Mouse (Mus musculus): ENCODE results near the gene Erp27. TPM values are rescaled to one million over a fixed set of nuclear protein-coding genes. Genes with fewer than 3 reads are reported as not detected.
A peak's percentile ranks its signal among the peaks of the same experiment; 100 is the strongest.
"Not testable (repeated sequence)": the region's sequence is repeated elsewhere in the genome, so short reads cannot be mapped to it uniquely, and the experiment has no call there.

Gene Erp27
- 0.21 and 0.25 TPM in 2 replicates for polyA plus RNA-seq (2012; rRNA removed)

DNA sequence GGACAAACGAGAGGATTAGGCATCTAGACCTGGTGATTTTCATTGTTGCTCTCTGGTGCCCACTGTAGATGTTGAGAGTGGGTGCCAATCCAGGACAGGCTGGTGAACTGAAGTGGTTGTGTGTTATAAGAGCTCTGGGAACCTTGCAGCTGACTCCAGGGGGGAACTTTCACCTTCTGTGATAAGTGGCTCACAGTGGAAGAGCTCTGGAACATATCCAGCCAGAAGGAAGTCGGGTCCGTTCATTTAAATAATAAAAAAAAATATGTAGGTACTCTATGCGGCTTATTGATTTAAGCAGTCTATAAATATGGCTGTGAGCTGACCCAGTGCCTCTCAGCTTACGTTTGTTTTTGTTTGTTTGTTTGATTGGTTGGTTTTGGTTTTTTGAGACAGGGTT lies at the start of gene Erp27:
Gene Erp27 (minus strand): TSS at position 101 of the 400 bp plus-strand sequence.
- H3K4me3 ChIP-seq (ENCODE audit: insufficient read depth, low read length) = no peak within 1 kb of the TSS
- peaks cover 1% of the 10 kb centered on the region; the same call in 1 of the 2 replicates for H3K4me1 ChIP-seq (ENCODE audit: control insufficient read depth, insufficient read depth, low read length)
- no peak within 1 kb of the TSS for H3K27ac ChIP-seq (ENCODE audit: insufficient read depth, low read length)
- TF ChIP-seq POLR2A (IDR thresholded peaks at IDR 0.05; ENCODE audit: extremely low read depth, insufficient read depth, low read length) (no peak), CTCF (IDR thresholded peaks at IDR 0.05; ENCODE audit: extremely low read depth, insufficient read depth, low read length) (no peak)

DNA sequence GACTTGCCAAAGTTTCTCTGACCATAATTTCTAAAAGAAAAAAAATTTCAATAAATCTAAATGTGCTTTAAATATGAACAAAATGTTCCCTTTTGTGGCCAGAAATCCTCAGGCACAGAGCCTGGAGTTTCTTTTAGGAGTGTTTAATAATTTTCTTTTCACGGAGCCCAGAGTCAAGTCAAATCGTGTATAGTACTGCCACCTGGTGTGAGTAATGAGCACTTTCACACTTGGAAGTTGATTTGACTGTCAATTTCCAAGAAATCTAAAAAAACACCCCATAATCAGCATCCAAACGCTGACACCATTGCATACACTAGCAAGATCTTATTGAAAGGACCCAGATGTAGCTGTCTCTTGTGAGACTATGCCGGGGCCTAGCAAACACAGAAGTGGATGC lies 46.9 kb upstream of the Erp27 start:
- not testable (repeated sequence) for H3K27ac ChIP-seq (ENCODE audit: insufficient read depth, low read length); H3K4me3 ChIP-seq (ENCODE audit: insufficient read depth, low read length); H3K4me1 ChIP-seq (ENCODE audit: control insufficient read depth, insufficient read depth, low read length)
- peak; percentile 35; the same call in 1 of the 2 replicates for TF ChIP-seq CTCF (IDR thresholded peaks at IDR 0.05; ENCODE audit: extremely low read depth, insufficient read depth, low read length)

DNA sequence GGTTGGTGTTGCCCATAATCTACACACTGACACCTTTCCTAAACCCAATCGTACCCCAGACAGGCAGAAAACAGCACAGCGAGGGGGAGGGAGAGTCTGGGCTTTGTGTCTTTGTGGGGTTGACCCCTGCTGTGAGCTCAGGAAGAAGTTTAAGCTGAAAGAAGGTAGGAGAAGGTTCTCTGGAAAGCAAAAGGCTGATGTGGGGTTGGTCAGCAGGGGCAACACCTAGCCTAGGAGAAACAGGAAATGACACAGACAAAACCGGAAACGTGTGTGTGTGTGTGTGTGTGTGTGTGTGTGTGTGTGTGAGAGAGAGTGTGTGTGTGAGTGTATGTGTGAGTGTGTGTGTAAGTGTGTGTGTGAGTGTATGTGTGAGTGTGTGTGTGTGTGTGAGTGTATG lies 45.5 kb upstream of the Erp27 start:
- Histone ChIP-seq H3K27ac (ENCODE audit: insufficient read depth, low read length) (no peak overlapping the region), H3K4me1 (ENCODE audit: control insufficient read depth, insufficient read depth, low read length) (peaks cover 4% of the 10 kb centered on the region; the same call in 1 of the 2 replicates), H3K4me3 (ENCODE audit: insufficient read depth, low read length) (no peak overlapping the region)
- TF ChIP-seq CTCF (IDR thresholded peaks at IDR 0.05; ENCODE audit: extremely low read depth, insufficient read depth, low read length) (no peak), POLR2A (IDR thresholded peaks at IDR 0.05; ENCODE audit: extremely low read depth, insufficient read depth, low read length) (no peak)

DNA sequence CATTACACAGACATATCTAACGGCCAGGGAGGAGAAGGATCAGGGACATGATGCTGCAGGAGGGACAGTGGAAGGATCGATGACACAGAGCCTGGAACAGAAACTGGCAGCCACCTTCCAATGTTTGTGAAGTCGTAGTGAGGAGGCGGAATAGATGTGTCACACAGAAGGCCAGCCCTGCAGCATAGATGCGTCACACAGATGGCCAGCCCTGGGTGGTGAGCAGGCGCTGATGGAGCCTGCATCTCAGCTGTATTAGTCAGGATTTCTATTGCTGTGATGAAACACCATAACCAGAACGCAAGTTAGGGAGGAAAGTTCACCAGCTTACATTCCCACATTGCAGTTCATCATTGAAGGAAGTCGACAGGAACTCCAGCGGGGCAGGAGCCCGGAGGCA lies 43.9 kb upstream of the Erp27 start:
- Histone ChIP-seq H3K4me3 (ENCODE audit: insufficient read depth, low read length) (no peak overlapping the region), H3K27ac (ENCODE audit: insufficient read depth, low read length) (no peak overlapping the region), H3K4me1 (ENCODE audit: control insufficient read depth, insufficient read depth, low read length) (peaks cover 4% of the 10 kb centered on the region; the same call in 1 of the 2 replicates)
- no peak for TF ChIP-seq POLR2A (IDR thresholded peaks at IDR 0.05; ENCODE audit: extremely low read depth, insufficient read depth, low read length)
- no peak for TF ChIP-seq CTCF (IDR thresholded peaks at IDR 0.05; ENCODE audit: extremely low read depth, insufficient read depth, low read length)

DNA sequence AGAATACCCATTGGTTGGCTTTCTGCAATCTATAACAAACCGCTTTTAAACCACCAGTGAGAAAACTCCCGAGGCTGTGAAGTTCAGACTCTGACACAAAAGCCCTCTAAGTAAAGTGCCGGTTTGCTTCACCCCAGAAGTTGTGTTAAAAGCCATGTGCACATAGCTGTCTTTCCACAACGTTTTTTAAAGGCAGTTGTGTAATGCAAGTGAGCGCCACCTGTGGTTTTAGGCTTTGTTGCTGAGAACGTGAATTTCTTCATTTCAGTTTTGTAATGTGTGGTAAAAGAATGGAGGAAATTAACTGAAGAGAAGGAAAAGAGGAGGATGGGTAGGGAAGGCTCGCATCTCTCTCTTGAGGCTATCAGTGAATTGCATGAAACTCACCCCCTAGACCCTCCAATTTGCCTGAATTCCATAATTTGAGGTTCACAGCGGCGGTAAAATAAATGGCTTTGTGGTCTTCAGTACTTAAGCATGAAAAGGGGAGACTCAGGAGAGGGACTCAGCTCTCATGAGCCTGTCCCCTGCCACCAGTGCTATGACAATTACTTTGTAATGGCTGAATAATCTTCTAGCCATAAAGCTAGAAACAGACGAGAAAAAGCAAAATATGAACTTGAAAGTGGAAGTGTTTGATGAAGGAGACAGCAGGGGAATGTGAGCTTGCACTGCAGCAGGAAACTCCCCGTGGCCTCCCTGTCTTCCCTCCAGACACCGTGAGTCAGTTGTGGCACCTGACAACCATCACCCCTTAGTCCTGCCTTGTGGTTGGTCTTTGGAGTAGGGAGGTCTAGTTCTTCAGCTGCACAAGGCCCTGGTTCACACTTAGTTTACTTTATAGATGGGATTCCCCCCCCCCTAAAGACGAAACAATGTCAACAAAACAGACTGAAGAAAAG lies 42.9 kb upstream of the Erp27 start:
- Histone ChIP-seq H3K4me3 (ENCODE audit: insufficient read depth, low read length) (no peak overlapping the region), H3K27ac (ENCODE audit: insufficient read depth, low read length) (no peak overlapping the region), H3K4me1 (ENCODE audit: control insufficient read depth, insufficient read depth, low read length) (peaks cover 4% of the 10 kb centered on the region; the same call in 1 of the 2 replicates)
- TF ChIP-seq POLR2A (IDR thresholded peaks at IDR 0.05; ENCODE audit: extremely low read depth, insufficient read depth, low read length) = no peak
- no peak for TF ChIP-seq CTCF (IDR thresholded peaks at IDR 0.05; ENCODE audit: extremely low read depth, insufficient read depth, low read length)

DNA sequence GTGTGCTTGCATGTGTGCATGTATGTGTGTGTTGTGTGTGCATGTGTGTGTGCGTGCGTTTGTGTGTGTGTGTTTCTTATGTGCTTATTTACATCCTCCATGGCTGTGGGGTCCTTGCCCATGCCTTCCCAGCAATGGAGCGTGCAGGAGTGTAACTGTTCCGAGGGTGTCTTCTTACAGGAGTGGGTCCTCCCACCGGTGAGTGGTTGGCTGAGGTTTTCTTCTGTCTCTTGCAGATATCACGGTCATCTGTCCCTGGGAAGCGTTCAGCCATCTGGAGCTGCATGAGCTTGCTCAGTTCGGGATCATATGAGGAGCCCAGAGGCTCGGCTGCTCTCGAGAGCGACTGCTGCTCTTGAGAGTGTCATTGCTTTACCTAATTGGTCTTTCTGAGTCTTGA lies 41.0 kb upstream of the Erp27 start:
- TF ChIP-seq POLR2A (IDR thresholded peaks at IDR 0.05; ENCODE audit: extremely low read depth, insufficient read depth, low read length) (no peak), CTCF (IDR thresholded peaks at IDR 0.05; ENCODE audit: extremely low read depth, insufficient read depth, low read length) (no peak)
- Histone ChIP-seq H3K4me3 (ENCODE audit: insufficient read depth, low read length) (no peak overlapping the region), H3K4me1 (ENCODE audit: control insufficient read depth, insufficient read depth, low read length) (peaks cover 4% of the 10 kb centered on the region; the same call in 1 of the 2 replicates), H3K27ac (ENCODE audit: insufficient read depth, low read length) (no peak overlapping the region)

DNA sequence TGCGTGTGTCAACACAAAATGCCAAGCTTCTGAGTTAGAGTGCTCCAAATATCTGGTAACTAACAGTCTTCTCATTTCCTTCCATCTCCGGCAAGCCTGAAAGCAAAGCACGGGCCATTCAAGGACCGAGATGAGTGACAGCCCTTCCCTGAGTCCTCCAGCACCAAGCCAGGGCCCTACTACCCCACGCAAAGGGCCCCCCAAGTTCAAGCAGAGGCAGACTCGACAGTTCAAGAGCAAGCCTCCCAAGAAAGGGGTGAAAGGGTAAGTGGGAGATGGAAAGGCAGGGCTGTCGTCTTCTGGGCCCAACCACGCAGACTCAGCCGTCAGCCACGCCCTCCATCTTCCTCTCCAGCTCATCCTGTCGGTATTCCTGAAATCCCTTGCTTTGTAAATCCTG lies 37.2 kb upstream of the Erp27 start:
- TF ChIP-seq CTCF (IDR thresholded peaks at IDR 0.05; ENCODE audit: extremely low read depth, insufficient read depth, low read length) (no peak), POLR2A (IDR thresholded peaks at IDR 0.05; ENCODE audit: extremely low read depth, insufficient read depth, low read length) (no peak)
- Histone ChIP-seq H3K4me1 (ENCODE audit: control insufficient read depth, insufficient read depth, low read length) (no peaks in the 10 kb centered on the region), H3K27ac (ENCODE audit: insufficient read depth, low read length) (no peak overlapping the region), H3K4me3 (ENCODE audit: insufficient read depth, low read length) (no peak overlapping the region)

DNA sequence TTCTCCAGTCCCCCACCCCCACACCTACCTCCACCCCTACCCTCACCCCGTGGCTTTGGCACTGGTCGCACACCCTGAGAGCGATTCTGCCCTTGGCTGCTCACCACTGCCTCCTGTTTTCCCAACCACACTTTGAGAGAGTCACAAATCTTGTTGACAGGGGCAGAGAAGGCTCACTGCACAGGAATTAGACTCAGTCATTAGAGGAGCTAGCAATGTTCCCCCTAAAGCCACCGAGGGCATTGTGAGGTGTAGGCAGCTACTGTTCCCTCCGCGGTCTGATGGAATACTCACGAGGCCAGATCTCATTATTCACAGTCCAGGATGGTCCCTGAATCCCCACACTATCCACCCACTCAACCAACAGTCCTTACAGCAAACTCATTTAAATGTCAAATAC lies 35.1 kb upstream of the Erp27 start:
- H3K27ac ChIP-seq (ENCODE audit: insufficient read depth, low read length) = no peak overlapping the region
- no peak for TF ChIP-seq POLR2A (IDR thresholded peaks at IDR 0.05; ENCODE audit: extremely low read depth, insufficient read depth, low read length)
- no peak for TF ChIP-seq CTCF (IDR thresholded peaks at IDR 0.05; ENCODE audit: extremely low read depth, insufficient read depth, low read length)
- no peak overlapping the region for H3K4me3 ChIP-seq (ENCODE audit: insufficient read depth, low read length)
- no peaks in the 10 kb centered on the region for H3K4me1 ChIP-seq (ENCODE audit: control insufficient read depth, insufficient read depth, low read length)

DNA sequence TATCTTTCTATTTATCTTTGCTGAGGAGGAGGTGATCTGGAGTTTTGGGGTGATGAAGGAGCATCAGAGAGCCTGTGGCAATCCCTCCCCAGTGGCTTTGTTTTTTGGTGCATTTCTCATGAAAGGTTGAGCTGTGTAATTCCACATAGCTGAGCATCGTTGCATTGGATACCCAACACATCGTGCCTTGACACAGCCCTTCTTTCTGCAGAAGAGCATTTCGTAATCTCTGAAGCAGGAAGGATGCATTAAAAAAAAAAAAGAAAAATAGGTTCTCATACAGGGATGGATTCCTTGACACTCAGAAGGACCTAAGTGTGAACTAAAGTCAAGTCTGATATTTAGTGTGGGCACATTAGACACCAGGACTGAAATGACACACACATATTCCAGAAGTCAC lies 33.3 kb upstream of the Erp27 start:
- H3K27ac ChIP-seq (ENCODE audit: insufficient read depth, low read length) = no peak overlapping the region
- TF ChIP-seq POLR2A (IDR thresholded peaks at IDR 0.05; ENCODE audit: extremely low read depth, insufficient read depth, low read length) (no peak), CTCF (IDR thresholded peaks at IDR 0.05; ENCODE audit: extremely low read depth, insufficient read depth, low read length) (no peak)
- H3K4me1 ChIP-seq (ENCODE audit: control insufficient read depth, insufficient read depth, low read length) = no peaks in the 10 kb centered on the region
- H3K4me3 ChIP-seq (ENCODE audit: insufficient read depth, low read length) = no peak overlapping the region

DNA sequence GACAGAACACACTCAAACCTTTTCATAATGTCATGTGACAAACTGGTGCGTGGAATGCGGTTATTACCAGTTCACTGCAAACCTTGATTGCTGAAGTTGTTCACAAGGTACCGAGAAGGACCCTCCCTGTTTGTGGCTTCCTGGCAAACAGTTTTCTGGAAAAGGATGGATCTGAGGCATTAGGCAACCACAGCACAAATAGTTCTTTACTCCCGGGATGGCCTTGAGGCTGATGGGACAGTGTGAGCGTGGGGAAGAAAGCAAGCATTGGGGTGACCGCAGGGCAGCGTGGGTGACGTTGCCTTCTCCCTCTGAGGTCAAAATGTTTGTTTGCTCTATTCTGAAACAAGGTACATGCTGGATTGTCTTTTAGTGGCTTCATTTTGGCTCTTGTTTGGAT lies 32.7 kb upstream of the Erp27 start:
- Histone ChIP-seq H3K27ac (ENCODE audit: insufficient read depth, low read length) (no peak overlapping the region), H3K4me3 (ENCODE audit: insufficient read depth, low read length) (no peak overlapping the region), H3K4me1 (ENCODE audit: control insufficient read depth, insufficient read depth, low read length) (no peaks in the 10 kb centered on the region)
- TF ChIP-seq POLR2A (IDR thresholded peaks at IDR 0.05; ENCODE audit: extremely low read depth, insufficient read depth, low read length) (no peak), CTCF (IDR thresholded peaks at IDR 0.05; ENCODE audit: extremely low read depth, insufficient read depth, low read length) (no peak)

Measured in cortical plate, adult 2 months (tissue).